Mouse (Mus musculus) forebrain, embryonic 11.5 days (tissue): ENCODE data around the gene Mfsd4b3. TPM values are rescaled to one million over a fixed set of nuclear protein-coding genes. Genes with fewer than 3 reads are reported as not detected.
"Not testable (repeated sequence)": the region's sequence is repeated elsewhere in the genome, so short reads cannot be mapped to it uniquely, and the experiment has no call there.

Source experiments
- ATAC-seq: fragments of 200-750 bp; cut with Nextera tagmentation; replicated peaks from 2 replicates; pipeline ENCODE4 v1.8.0; 2017; ENCODE audit warnings: moderate TSS enrichment; ENCODE audit not compliant: low FRiP score
- DNase-seq: peaks from one replicate; pipeline ENCODE4 v3.0.0-alpha.2; 2017; ENCODE audit warnings: low spot score
- H3K27ac ChIP-seq: fragments of 300-500 bp; sonication (generic); 2 replicates; pipeline ENCODE4 v1.5.1; 2014; ENCODE audit warnings: low read depth, low read length
- H3K27me3 ChIP-seq: fragments of 300-500 bp; sonication (generic); 2 replicates; pipeline ENCODE4 v1.6.1; 2014; ENCODE audit warnings: mild to moderate bottlenecking, low read length, mixed read lengths; ENCODE audit not compliant: control insufficient read depth, insufficient read depth
- H3K36me3 ChIP-seq: fragments of 300-500 bp; sonication (generic); 2 replicates; pipeline ENCODE4 v1.6.1; 2014; ENCODE audit warnings: mild to moderate bottlenecking, low read length, moderate library complexity, mixed read lengths; ENCODE audit not compliant: control insufficient read depth, insufficient read depth
- H3K4me1 ChIP-seq: fragments of 300-500 bp; sonication (generic); replicated peaks from 2 replicates; pipeline ENCODE4 v1.6.1; 2014; ENCODE audit warnings: low read length, mixed read lengths; ENCODE audit not compliant: control insufficient read depth, insufficient read depth
- H3K4me2 ChIP-seq: fragments of 300-500 bp; sonication (generic); 2 replicates; pipeline ENCODE4 v1.6.1; 2014; ENCODE audit warnings: low read depth, mild to moderate bottlenecking, low read length, moderate library complexity, mixed read lengths; ENCODE audit not compliant: severe bottlenecking
- H3K4me3 ChIP-seq: fragments of 300-500 bp; sonication (generic); 2 replicates; pipeline ENCODE4 v1.5.1; 2014; ENCODE audit warnings: low read depth, low read length
- H3K9ac ChIP-seq: fragments of 300-500 bp; sonication (generic); 2 replicates; pipeline ENCODE4 v1.6.1; 2014; ENCODE audit warnings: low read length
- H3K9me3 ChIP-seq: fragments of 300-500 bp; sonication (generic); 2 replicates; pipeline ENCODE4 v1.6.1; 2016; ENCODE audit warnings: low read length, mixed read lengths; ENCODE audit not compliant: control insufficient read depth
- WGBS: fragments of 180-500 bp; shearing (Covaris S2); extraction: QIAGEN DNeasy Blood & Tissue Kit; methylation state at CpG from one replicate; pipeline ENCODE4 v1.1.7; 2014; 5-methylcytosine and 5-hydroxymethylcytosine counted together
- polyA plus RNA-seq: library from polyadenylated mRNA; unstranded; fragments of >200 nt; fragmentation: Nextera tagmentation; extraction: Ambion mirVana; gene quantifications from 2 replicates; pipeline ENCODE4 v1.2.1, GENCODE M21; 2014

Gene Mfsd4b3
- polyA plus RNA-seq, 1 experiment from 2014 or later = 0.13 TPM

DNA sequence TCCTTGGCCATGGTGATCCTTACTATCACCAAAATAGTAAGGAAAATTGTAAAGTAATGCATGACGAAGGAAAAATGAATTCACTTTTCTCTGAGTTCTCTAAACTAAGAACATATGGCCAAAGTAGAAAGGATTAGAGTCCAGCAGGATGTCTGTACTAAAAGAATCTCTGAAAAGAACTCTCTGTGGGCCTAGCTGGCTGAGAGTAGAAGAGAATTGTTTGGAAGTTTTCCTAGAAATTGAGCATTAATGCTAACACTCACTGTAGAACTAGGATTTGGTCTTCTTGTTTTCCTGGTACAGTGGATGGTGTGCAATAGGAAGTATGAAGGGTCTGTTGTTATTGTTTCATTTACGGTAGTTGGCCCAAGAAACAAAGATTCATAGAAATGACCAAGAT is 4.8 kb downstream of the Mfsd4b3 start:
- Histone ChIP-seq H3K9me3 (no peaks in the 10 kb centered on the region), H3K36me3 (no peaks in the 10 kb centered on the region), H3K9ac (no peak overlapping the region), H3K27me3 (peaks cover 2% of the 10 kb centered on the region), H3K4me2 (no peak overlapping the region), H3K27ac (no peak overlapping the region), H3K4me1 (no peaks in the 10 kb centered on the region; the same call in 1 of the 2 replicates), H3K4me3 (no peak overlapping the region)
- 84% methylated on average over 2 of the region's 2 CpGs for WGBS
- no peak for DNase-seq
- no peak for ATAC-seq

DNA sequence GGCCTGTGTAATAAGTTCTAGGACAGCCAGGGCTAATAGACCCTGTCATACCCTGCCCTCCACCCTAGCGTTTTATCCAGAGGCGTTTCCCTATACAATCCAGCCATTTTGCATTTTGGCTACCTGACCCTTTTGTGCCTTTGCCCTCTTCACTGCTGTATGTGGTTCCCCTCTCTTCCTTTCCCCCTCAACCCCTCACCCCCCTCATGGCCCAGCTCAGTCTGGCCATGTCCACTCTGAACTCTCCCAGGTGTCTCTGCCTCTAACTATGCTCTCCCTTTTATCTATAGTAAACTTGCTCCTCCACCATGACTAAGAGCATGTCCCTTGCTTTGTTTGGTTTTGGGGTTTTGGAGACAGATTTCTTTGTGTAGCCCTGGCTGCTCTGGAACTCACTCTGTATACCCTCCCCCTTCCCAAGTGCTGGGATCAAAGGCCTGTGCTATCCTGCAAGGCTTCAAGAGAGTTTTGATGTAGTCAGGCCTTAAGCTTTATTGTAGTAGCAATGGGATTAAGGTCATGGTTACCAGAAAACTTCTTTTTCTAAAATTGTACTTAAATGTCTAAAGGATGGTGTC is 10.5 kb downstream of the Mfsd4b3 start:
- no peak for ATAC-seq

DNA sequence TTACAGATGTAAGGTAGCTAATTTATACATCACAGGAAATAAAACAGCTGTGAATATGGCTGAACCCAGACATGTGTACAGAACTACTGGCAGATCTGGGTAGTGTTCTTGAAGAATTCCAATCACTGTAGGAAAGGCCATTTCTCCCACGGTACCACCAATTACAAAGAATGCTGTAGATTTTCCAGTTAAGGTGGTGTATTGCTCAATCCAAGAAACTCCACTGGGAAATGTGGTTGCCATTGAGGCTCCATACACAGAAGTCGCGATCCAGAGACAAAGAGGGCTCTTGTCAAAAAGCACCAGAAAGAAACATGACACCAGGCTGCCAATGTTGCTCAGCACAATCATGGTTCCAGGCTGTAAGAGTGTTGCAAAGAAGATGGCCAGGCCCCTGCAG is 12.8 kb downstream of the Mfsd4b3 start:
- H3K27ac ChIP-seq, H3K4me2 ChIP-seq, ATAC-seq, H3K4me1 ChIP-seq, H3K9me3 ChIP-seq, H3K27me3 ChIP-seq, H3K9ac ChIP-seq, H3K36me3 ChIP-seq, H3K4me3 ChIP-seq, DNase-seq: not testable (repeated sequence)
- 76% methylated on average over 3 of the region's 3 CpGs for WGBS

More for the DNA sequence above, 10.5 kb downstream of the Mfsd4b3 start:
- H3K4me1 ChIP-seq = no peaks in the 10 kb centered on the region
- H3K36me3 ChIP-seq = no peaks in the 10 kb centered on the region
- DNase-seq = no peak
- H3K4me3 ChIP-seq = no peak overlapping the region
- H3K4me2 ChIP-seq = no peak overlapping the region
- 91% methylated on average over 2 of the region's 2 CpGs for WGBS
- no peak overlapping the region for H3K27ac ChIP-seq
- H3K9me3 ChIP-seq = no peaks in the 10 kb centered on the region
- no peaks in the 10 kb centered on the region for H3K27me3 ChIP-seq
- H3K9ac ChIP-seq = no peak overlapping the region

DNA sequence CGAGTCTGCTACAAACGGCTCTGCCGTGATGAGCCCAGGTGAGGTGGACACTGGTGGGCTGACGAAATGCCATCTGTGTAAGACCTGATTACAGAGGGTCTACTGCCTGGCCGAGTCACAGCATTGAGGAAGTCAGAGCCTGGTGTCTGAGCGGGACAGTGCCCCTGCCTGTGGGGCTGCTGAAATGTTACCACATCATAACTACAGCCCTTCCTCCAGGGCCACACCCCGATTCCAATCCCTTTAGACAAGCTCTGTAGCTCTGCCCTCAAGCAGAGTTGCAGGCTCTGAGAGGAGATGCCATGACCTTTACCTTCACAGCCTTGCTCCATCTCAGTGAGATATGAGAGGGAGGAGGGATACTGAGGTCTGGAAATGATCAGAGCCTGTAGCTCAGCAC is 23.4 kb downstream of the Mfsd4b3 start:
- Histone ChIP-seq H3K27me3 (no peaks in the 10 kb centered on the region), H3K9ac (no peak overlapping the region), H3K9me3 (no peaks in the 10 kb centered on the region), H3K4me1 (no peaks in the 10 kb centered on the region), H3K4me3 (no peak overlapping the region), H3K36me3 (no peaks in the 10 kb centered on the region), H3K27ac (no peak overlapping the region), H3K4me2 (no peak overlapping the region)
- WGBS = 78% methylated on average over 7 of the region's 7 CpGs
- no peak for DNase-seq
- ATAC-seq = no peak

DNA sequence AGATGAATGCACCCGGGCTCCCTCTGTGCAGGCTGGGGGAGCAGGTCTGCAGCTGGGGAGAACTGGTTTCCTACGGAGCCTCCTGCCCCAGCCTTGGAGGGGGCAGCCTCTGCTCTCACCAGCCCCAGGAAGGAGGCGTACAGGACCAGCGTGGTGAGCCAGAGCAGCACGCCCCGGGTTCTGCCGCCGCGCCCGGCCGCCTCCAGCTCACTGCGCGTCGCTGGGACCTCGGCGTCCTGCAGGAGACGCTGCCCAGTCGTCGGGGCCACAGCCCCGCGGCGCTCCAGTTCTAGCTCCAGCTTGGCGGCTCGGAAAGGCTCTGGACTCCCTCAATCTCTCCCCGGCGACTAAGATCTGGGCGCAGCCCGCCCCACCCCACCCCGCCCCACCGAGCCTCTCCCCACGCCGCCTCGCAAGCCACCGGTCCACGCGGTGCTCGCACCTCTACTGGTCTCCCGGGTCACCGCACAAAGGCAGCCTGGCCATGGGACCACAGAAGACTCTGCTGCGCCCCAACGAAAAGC is 33.3 kb downstream of the Mfsd4b3 start, which contains the start of gene Mfsd4b2:
TSS of gene Mfsd4b2 (minus strand) at position 308 of the 524 bp plus-strand sequence.
- Histone ChIP-seq H3K4me2 (peak within 1 kb of the TSS; percentile 75), H3K9ac (peak within 1 kb of the TSS; percentile 56), H3K4me1 (no peaks in the 10 kb centered on the region; the same call in 1 of the 2 replicates), H3K27ac (no peak within 1 kb of the TSS), H3K36me3 (no peaks in the 10 kb centered on the region), H3K4me3 (peak within 1 kb of the TSS; percentile 38), H3K9me3 (no peaks in the 10 kb centered on the region), H3K27me3 (peaks cover 6% of the 10 kb centered on the region; the same call in 1 of the 2 replicates)
- DNase-seq (peak; percentile 75), ATAC-seq (0 out of 2 replicates have a peak, but pooled peaks have one; percentile 27)
- 0% methylated on average over 37 of the region's 41 CpGs for WGBS

DNA sequence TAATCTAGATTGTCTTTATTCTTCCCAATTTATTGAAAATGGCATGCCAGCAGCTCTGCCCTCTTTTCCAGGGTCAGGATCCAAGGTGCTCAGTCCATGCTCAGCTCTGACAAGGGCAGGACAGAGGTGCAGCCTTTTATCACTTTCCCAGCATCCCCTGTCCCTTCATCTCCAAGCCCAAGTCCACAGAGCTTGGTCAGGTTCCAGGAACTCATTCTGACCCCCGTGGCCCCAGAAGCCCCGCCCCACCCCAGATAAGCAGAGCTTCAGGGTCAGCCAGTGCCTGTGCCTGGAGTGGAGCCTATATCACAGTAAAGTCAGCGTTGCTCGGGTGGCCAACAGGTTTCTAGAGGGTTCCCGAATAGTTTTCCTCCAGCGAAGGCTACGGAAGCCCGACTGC is 35.4 kb downstream of the Mfsd4b3 start:
- H3K4me1 ChIP-seq, H3K9me3 ChIP-seq, H3K4me2 ChIP-seq, H3K4me3 ChIP-seq, DNase-seq, H3K9ac ChIP-seq, H3K27ac ChIP-seq, ATAC-seq, H3K27me3 ChIP-seq, H3K36me3 ChIP-seq: not testable (repeated sequence)
- WGBS = 83% methylated on average over 8 of the region's 8 CpGs

DNA sequence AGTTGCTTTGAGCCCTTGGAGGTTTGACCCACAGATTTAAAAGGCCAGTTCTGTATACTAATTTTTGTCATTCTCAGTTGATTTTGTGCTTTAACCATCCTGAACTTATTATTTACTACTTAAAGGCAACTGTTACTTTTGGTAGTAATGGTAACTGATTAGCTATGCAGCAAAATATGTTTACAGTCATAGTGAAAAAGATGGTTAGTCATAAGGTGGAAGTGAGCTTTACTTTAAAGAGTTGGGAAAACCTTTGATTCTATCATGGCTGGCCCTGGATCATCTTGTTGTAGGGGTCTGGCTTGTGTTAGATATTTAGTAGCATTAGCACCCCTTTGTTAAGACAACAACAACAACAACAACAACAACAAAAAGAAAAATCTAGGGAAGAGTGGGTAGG is 47.3 kb downstream of the Mfsd4b3 start:
- DNase-seq = no peak
- Histone ChIP-seq H3K9ac (no peak overlapping the region), H3K4me3 (no peak overlapping the region), H3K4me2 (no peak overlapping the region), H3K36me3 (no peaks in the 10 kb centered on the region), H3K9me3 (no peaks in the 10 kb centered on the region), H3K4me1 (no peaks in the 10 kb centered on the region), H3K27me3 (no peaks in the 10 kb centered on the region), H3K27ac (no peak overlapping the region)
- no peak for ATAC-seq

DNA sequence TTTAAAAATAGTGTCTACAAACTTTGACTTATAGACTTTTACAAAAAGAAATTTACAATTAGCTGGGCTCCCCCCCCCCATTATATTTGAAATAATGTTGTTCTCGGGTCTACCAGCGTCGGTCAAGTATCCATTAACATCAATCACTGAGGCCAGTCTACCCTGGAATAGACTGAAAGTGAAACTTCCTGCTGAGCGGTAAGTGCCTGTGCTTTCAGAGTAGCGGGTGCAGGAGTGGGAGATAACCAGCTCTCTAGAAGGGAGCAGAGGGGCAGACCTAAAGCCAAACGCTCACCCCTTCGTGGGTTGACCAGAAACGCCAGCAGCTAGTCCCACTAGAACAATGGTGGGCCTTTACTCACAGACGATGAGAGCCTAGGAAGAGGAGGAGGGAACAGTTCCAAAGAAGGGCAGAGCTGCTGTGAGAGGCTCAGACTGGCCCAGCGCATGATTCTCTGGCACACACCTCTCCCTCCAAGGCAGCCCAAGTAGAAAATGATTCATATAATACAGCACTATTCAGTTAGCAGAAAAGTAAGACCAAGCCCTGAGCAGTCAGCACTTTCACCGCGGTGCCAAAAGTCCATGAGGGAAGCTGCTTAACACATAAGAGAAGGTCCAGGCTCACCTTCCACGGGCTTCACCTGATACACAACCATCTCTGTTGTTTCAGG is 51.0 kb downstream of the Mfsd4b3 start:
- Histone ChIP-seq H3K9me3 (no peaks in the 10 kb centered on the region), H3K27ac (no peak overlapping the region), H3K4me2 (no peak overlapping the region), H3K36me3 (no peaks in the 10 kb centered on the region), H3K4me1 (no peaks in the 10 kb centered on the region), H3K9ac (no peak overlapping the region), H3K4me3 (no peak overlapping the region), H3K27me3 (no peaks in the 10 kb centered on the region)
- WGBS = 79% methylated on average over 13 of the region's 13 CpGs
- ATAC-seq = no peak
- no peak for DNase-seq
